Mouse (Mus musculus): Measurements from ENCODE around the gene Kirrel3. TPM values are rescaled to one million over a fixed set of nuclear protein-coding genes. Genes with fewer than 3 reads are reported as not detected.

Kirrel3 gene
- total RNA-seq, 2 experiments from 2014 or later = 0.47 to 0.51 TPM

GRCm38 (mm10) chr9:34603750-34604149 lies 118.1 kb downstream of the Kirrel3 start:
- DNase-seq = no peak

GRCm38 (mm10) chr9:34604931-34605330 lies 119.2 kb downstream of the Kirrel3 start:
- no peak for DNase-seq

DNA sequence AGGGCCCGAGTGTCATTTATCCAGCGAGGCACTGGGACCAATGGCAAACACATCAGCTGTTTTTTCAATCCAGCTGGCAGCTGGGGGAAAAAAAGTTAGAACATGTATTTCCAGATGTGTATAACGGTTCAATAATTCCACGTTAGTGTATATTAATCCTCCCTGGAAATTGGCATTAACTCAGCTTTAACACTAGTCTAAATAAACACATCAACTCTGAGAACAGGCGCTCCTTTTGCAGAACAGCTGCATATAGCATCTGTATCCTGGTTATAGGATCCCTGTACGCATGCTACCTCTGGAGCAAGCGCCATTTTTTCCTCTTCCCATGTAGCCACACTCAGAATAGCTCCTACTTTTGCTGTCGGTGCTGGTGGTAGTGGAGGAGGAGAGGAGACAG lies 119.8 kb downstream of the Kirrel3 start:
- no peak for DNase-seq

GRCm38 (mm10) chr9:34607976-34608375 lies 122.3 kb downstream of the Kirrel3 start:
- DNase-seq = no peak

- DNase-seq = no peak
Measured at GRCm38 (mm10) chr9:34612886-34613769, 127.4 kb downstream of the Kirrel3 start.

- no peak for DNase-seq
Measured at GRCm38 (mm10) chr9:34618099-34618498, 132.4 kb downstream of the Kirrel3 start.

GRCm38 (mm10) chr9:34619913-34620312 lies 134.2 kb downstream of the Kirrel3 start:
- no peak for DNase-seq

DNA sequence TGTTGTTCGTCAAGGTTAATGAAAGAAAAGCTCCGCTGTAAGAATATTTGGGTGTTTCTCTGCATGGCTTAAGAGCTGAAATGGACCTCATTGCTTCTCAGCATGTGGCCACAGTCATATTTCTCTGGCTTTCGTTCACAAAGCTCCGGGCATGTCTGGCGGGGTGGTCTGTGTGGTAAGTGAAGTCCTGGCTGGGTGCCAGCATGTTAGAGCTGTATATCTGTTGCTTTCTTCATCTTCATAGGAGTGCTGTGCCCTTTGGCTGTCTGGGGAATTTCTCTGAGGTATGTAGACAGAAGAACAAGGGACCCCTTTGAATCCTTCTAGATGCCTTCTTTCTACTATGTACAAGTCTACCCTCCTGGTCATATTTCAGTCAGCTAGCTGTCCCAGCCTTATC lies 137.8 kb downstream of the Kirrel3 start:
- DNase-seq = no peak

DNA sequence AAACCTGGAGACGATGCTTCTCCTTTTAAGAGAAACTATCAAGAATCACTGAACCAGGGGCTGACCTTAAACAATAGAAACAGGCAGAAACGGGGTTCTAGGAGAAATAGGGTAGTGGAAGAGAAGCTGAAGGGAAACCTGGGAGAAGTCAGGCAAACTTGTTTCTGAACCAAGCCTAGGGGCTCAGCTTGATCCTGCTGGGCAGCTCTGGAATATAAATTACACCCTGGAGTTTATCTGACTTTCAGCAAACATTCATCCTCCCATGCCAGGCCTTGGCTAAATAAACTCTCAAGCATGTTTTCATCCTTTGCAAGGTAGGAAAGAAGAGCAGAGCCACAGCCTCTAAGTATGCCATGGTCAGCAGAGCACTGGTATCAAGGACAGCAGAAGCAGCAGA lies 138.3 kb downstream of the Kirrel3 start:
- DNase-seq = no peak

DNA sequence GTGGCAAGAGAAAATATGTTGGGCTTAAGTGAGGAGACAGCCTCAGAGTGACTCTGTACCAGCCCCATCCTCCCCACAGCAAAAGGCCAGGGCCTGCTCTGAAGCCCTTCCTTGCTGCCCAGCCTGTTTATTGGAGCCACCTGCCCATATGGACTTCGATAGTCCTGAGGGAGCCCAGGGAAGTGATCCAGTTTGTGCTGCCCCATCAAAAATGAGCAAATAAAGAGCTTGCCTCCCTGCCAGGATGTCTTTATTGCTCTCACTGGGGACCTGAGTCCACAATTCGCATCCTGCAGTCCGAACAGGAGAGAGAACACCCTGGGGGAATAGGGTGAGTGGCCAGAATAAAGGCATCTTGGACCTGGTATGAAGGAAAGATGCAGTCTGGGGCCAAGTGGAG lies 143.1 kb downstream of the Kirrel3 start:
- DNase-seq = no peak

DNA sequence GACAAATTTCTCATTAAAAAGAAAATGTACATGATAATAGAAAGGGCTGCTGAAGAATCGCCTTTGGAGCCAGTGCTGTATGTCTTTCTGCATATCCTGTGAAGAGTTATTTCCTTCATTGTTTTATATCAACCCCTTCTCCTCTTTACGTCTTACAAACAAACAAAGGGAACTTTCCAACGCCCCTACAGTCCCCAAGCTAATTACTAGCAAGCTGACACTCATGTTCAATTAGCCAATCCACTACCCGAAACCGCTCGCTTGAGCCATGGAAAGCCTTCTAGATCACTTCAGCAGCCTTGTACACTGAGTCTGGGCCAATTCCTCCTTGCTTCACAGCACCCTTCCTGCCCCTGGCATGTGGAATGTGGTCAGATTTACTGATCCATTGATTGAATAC lies 150.0 kb downstream of the Kirrel3 start:
- DNase-seq = no peak

DNA sequence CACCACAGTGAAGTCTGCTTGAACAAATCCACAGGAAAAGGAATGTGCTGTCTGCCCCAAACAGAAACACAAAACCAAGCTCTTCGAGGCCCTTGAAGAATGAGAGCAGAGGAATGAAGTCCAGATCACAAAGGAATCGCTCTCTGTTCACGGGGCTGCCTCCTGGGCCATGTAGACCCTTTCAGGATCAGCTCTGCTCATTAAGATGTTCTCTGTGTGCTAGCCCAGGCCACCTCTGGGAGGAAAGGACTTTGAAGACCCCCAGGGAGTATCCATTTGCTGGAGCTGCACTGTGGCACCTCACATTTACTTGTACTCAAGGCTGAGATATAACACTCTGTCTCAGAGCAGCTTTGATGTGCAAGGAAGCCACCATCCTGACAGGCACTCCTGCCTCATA lies 158.2 kb downstream of the Kirrel3 start:
- no peak for DNase-seq

GRCm38 (mm10) chr9:34644392-34644791 lies 158.7 kb downstream of the Kirrel3 start:
- no peak for DNase-seq

GRCm38 (mm10) chr9:34646831-34647230 lies 161.1 kb downstream of the Kirrel3 start:
- DNase-seq = no peak

DNA sequence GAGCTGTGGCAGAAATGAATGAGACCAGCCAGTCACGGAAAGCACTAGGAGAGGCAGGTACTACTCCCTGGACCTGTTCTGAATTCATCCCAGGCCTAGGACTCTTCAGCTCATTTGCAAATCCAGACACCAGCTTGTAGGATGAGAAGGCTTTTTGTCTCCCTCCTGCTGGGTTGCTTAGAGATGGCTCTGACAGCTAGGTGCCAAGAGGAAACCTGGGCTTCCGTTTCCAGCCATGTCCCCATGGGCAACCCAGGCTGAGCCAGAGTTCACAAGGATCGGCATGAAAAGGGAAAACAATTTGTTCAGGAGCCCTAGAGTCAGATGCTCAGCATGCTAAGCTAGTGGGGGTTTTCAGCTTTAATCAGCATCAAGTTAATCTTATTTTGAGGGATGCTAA lies 166.6 kb downstream of the Kirrel3 start:
- no peak for DNase-seq

GRCm38 (mm10) chr9:34653141-34653540 lies 167.4 kb downstream of the Kirrel3 start:
- DNase-seq = no peak

DNA sequence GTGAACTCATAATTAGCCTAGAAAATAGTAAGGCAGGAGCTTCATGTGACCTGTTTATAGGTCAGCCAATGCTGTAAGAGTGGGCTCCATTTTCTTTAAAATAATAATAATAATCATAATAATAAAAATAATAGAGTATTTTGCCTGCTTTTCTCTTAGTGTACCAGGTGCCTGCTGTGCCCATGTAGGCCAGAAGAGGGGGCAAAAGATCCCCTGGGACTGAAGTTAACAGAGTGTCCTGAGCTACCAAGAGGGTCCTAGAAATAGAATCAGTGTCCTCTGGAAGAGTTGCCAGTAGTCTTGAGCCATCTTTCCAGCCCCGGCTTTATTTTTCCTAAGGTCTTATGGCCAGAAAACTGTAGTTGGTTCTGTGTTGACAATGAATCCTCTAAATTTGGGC lies 174.9 kb downstream of the Kirrel3 start:
- peak in 1 of 2 experiments; percentile 27 for DNase-seq

- no peak for DNase-seq
Measured at GRCm38 (mm10) chr9:34663412-34663811, 177.7 kb downstream of the Kirrel3 start.

DNA sequence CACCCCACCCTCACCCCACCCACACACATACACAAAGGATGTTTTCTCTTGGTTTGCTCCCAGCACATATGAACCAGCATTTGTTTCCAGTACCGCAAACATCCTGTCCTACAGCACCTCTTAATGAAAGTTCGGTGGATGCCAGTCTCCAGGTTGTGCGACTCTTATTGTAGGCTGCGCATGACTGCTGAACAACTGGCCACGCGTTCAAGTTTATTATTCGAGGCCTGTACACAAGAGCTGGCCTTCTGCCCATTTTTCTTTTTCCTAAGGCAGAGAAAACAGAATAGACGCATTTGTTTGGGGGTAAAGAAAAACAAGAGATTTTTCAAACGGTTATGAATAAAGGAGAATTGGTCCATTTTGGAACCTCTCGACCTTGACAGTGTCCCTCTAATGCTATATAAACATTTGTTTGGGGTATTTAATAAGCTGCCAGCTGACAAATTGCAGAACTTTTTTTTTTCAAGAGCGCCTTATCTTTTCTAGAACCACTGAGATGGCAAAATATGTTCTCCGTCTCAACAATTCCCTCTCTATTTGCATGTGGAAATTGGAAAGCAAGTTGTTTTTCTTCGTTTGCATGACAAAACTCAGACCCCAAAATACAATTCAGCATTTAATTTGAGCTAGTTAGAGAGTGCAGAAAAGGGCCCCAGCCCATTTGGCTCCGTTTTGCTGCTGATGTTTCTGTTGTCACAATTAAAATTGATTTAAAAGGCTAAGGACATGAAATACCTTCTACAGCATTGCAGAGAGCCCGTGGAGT lies 179.9 kb downstream of the Kirrel3 start:
- no peak for DNase-seq

- DNase-seq = no peak
Measured at GRCm38 (mm10) chr9:34667182-34667581, 181.5 kb downstream of the Kirrel3 start.

GRCm38 (mm10) chr9:34670906-34671305 lies 185.2 kb downstream of the Kirrel3 start:
- no peak for DNase-seq

DNA sequence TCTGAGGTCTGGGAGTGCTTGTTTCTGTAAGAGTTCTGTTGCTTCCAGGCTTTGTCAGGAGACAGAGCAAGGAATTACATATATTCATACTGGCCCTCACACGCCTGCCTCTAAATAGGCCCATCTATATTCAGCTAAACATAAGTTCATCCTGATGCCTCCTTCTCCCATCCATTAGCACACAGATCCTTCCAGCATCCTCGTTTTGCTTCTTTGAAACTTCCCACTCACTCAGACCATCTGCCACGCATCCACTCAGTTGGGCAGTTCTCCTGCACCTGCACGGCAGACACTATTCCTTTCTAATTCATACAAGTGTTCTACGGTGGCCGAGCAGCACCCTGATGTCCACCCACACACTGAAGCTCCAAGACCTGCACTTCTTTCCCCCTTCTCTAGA lies 201.1 kb downstream of the Kirrel3 start:
- DNase-seq = no peak

DNA sequence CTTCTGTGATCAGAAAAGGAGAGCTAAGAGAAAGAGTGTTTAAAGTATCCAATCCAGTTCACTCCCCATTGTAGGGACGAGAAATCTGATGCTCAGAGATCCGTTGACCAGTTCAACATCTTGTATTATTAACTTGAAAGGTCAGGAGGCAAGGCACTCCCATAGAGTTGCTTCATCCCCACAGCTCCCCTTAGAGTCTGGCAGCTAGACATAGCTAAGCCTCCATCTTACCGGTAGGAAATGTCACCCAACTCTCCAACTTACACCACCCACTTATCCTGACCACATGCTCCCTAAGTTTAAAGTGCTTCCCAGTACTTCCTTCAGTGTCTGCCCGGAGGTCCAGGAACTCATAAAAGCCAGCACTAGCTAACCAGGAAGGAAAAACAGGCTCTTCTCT lies 202.7 kb downstream of the Kirrel3 start:
- no peak for DNase-seq

- no peak for DNase-seq
Measured at GRCm38 (mm10) chr9:34689375-34689774, 203.7 kb downstream of the Kirrel3 start.

All from heart, adult 18-20 months (tissue).